Mouse (Mus musculus) thymus, adult 2 months (tissue): ENCODE data around the gene Slc22a20. TPM values are rescaled to one million over a fixed set of nuclear protein-coding genes. Genes with fewer than 3 reads are reported as not detected.
A peak's percentile ranks its signal among the peaks of the same experiment; 100 is the strongest.

Source experiments
- DNase-seq: peaks from one replicate; pipeline ENCODE4 v3.0.0; 2021
- H3K27ac ChIP-seq: fragments of 200-500 bp; 2 replicates; pipeline ENCODE4 v1.5.1; 2012; ENCODE audit warnings: low read length, control low read depth; ENCODE audit not compliant: control insufficient read depth, insufficient read depth
- H3K27me3 ChIP-seq: fragments of 200-500 bp; 2 replicates; pipeline ENCODE4 v1.6.1; 2012; ENCODE audit warnings: mild to moderate bottlenecking, low read length, moderate library complexity, mixed read lengths; ENCODE audit not compliant: control insufficient read depth, insufficient read depth
- H3K36me3 ChIP-seq: fragments of 200-500 bp; 2 replicates; pipeline ENCODE4 v1.6.1; 2012; ENCODE audit warnings: mild to moderate bottlenecking, low read length, moderate library complexity; ENCODE audit not compliant: control insufficient read depth, insufficient read depth
- H3K4me1 ChIP-seq: fragments of 200-500 bp; replicated peaks from 2 replicates; pipeline ENCODE4 v1.6.1; 2012; ENCODE audit warnings: low read length; ENCODE audit not compliant: control insufficient read depth, insufficient read depth
- H3K4me3 ChIP-seq: fragments of 200-500 bp; 2 replicates; pipeline ENCODE4 v1.5.1; 2012; ENCODE audit warnings: mild to moderate bottlenecking, low read length, control low read depth, moderate library complexity; ENCODE audit not compliant: control insufficient read depth, insufficient read depth
- CTCF ChIP-seq: fragments of 200-500 bp; IDR thresholded peaks from 2 replicates; pipeline ENCODE4 v1.5.1; 2012; ENCODE audit warnings: mild to moderate bottlenecking, control low read depth, low read length, moderate library complexity, borderline replicate concordance; ENCODE audit not compliant: control insufficient read depth, poor library complexity, insufficient read depth; ENCODE audit errors: extremely low read depth
- POLR2A ChIP-seq: fragments of 200-500 bp; IDR thresholded peaks from 2 replicates; pipeline ENCODE4 v1.6.1; 2012; ENCODE audit warnings: mild to moderate bottlenecking, low read length, control low read depth, moderate library complexity; ENCODE audit not compliant: control insufficient read depth, poor library complexity, insufficient read depth; ENCODE audit errors: extremely low read depth
- WGBS: fragments of 180-500 bp; shearing (Covaris S2); methylation state at CpG from one replicate; pipeline ENCODE4 v1.1.7; 2018; 5-methylcytosine and 5-hydroxymethylcytosine counted together
- polyA plus RNA-seq: library from polyadenylated mRNA; depleted of rRNA; stranded (reverse); fragments of >200 nt; gene quantifications from 2 replicates; pipeline ENCODE4 v1.2.3, GENCODE M21; 2012

Slc22a20 gene
- polyA plus RNA-seq, 1 experiment = 0.20 TPM

GRCm38 (mm10) chr19:5963883-5964562, 21.9 kb downstream of the Slc22a20 start, which contains the start of gene Pola2:
Gene Pola2 (minus strand): TSS chr19:5964202.
- no peaks in the 10 kb centered on the region for H3K36me3 ChIP-seq
- under 1% methylated on average over 50 of the region's 50 CpGs for WGBS
- DNase-seq = peak; percentile 92
- TF ChIP-seq CTCF (0 out of 2 replicates have a peak, but pooled peaks have one; percentile 37), POLR2A (peak; percentile 56; the same call in 1 of the 2 replicates)
- peaks cover 14% of the 10 kb centered on the region for H3K4me1 ChIP-seq
- peak within 1 kb of the TSS; percentile 68 for H3K27ac ChIP-seq
- H3K27me3 ChIP-seq = no peaks in the 10 kb centered on the region
- peak within 1 kb of the TSS; percentile 95 for H3K4me3 ChIP-seq

- no peak for TF ChIP-seq CTCF
- no peak for TF ChIP-seq POLR2A
Measured at GRCm38 (mm10) chr19:5962651-5963050, 23.3 kb downstream of the Slc22a20 start.

DNA sequence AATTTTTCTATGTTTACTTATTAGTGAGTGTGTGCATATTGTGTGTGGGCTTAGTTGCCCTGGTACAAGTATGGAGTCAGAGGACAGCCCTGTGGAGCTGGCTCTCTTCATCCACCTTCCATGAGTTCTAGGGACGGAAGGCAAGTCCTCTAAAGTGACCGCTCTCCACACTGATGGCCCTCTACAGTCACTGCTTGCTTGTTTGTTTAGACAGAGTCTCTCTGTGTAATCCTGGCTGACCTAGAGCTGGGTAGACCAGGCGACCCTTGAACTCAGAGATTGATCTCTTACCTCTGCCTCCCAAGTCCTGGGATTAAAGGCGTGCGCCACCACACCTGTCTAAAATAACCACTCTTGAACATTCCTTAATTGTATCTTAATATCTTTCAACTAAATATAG, 28.6 kb downstream of the Slc22a20 start:
- Histone ChIP-seq H3K4me3 (no peak overlapping the region), H3K36me3 (peaks cover 13% of the 10 kb centered on the region; the same call in 1 of the 2 replicates), H3K27ac (no peak overlapping the region), H3K4me1 (peaks cover 3% of the 10 kb centered on the region; the same call in 1 of the 2 replicates), H3K27me3 (no peaks in the 10 kb centered on the region)
- no peak for DNase-seq
- TF ChIP-seq CTCF (no peak), POLR2A (no peak)
- 96% methylated on average over 5 of the region's 5 CpGs for WGBS

More at GRCm38 (mm10) chr19:5962651-5963050, 23.3 kb downstream of the Slc22a20 start:
- Histone ChIP-seq H3K27me3 (no peaks in the 10 kb centered on the region), H3K4me1 (peaks cover 14% of the 10 kb centered on the region), H3K27ac (no peak overlapping the region), H3K4me3 (no peak overlapping the region), H3K36me3 (no peaks in the 10 kb centered on the region; the same call in 1 of the 2 replicates)
- no peak for DNase-seq
- WGBS = 28% methylated on average over 1 of the region's 1 CpGs

DNA sequence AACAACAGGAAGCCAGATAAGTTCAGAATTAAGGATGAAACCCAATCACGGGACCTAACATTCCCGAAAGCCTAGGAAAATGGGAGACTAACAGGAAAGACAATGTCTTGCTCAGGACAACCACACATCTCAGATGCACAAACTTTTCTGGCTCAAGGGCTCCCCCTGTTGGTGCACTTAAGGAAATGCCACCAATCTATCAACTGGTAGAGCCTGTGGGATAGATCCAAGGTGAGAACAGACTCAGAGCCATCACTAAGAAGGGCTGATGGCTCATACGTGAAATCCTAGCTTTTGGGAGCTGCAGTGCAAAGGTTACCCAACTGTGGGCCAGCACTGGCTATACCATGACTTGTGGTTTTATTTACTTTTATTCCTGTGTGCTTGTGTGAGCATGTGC, 29.3 kb downstream of the Slc22a20 start:
- DNase-seq = peak; percentile 70

GRCm38 (mm10) chr19:5955704-5956670, 30.0 kb downstream of the Slc22a20 start:
- H3K36me3 ChIP-seq = peaks cover 24% of the 10 kb centered on the region
- TF ChIP-seq POLR2A (no peak), CTCF (no peak)
- no peak overlapping the region for H3K4me3 ChIP-seq
- no peaks in the 10 kb centered on the region for H3K4me1 ChIP-seq
- no peak for DNase-seq
- no peak overlapping the region for H3K27ac ChIP-seq
- H3K27me3 ChIP-seq = no peaks in the 10 kb centered on the region
- WGBS = 94% methylated on average over 28 of the region's 28 CpGs

More for the DNA sequence above, 29.3 kb downstream of the Slc22a20 start:
- no peak overlapping the region for H3K27ac ChIP-seq
- 56% methylated on average over 3 of the region's 3 CpGs for WGBS
- peaks cover 19% of the 10 kb centered on the region for H3K36me3 ChIP-seq
- H3K4me1 ChIP-seq = peaks cover under 1% of the 10 kb centered on the region; the same call in 1 of the 2 replicates
- H3K4me3 ChIP-seq = no peak overlapping the region
- no peaks in the 10 kb centered on the region for H3K27me3 ChIP-seq
- TF ChIP-seq POLR2A = no peak
- TF ChIP-seq CTCF = no peak

- WGBS = 94% methylated on average over 10 of the region's 10 CpGs
- H3K27ac ChIP-seq = no peak overlapping the region; the same call in 1 of the 2 replicates
Measured at GRCm38 (mm10) chr19:5954936-5955335, 31.0 kb downstream of the Slc22a20 start.

More at GRCm38 (mm10) chr19:5954936-5955335, 31.0 kb downstream of the Slc22a20 start:
- no peak for DNase-seq
- H3K4me3 ChIP-seq = no peak overlapping the region
- TF ChIP-seq POLR2A (no peak), CTCF (no peak)
- no peaks in the 10 kb centered on the region for H3K4me1 ChIP-seq
- peaks cover 30% of the 10 kb centered on the region for H3K36me3 ChIP-seq
- no peaks in the 10 kb centered on the region for H3K27me3 ChIP-seq
